Mouse (Mus musculus): ENCODE data around the gene Naa25. TPM values are rescaled to one million over a fixed set of nuclear protein-coding genes. Genes with fewer than 3 reads are reported as not detected.

Naa25 gene
- total RNA-seq, 2 experiments from 2014 or later = 21.6 TPM

GRCm38 (mm10) chr5:121453743-121454502, 56.2 kb downstream of the Naa25 start:
- no peak for DNase-seq

GRCm38 (mm10) chr5:121454503-121454782, 56.7 kb downstream of the Naa25 start:
- peak; percentile 27 for DNase-seq

- no peak for DNase-seq
Observed at GRCm38 (mm10) chr5:121455510-121456265, 58.0 kb downstream of the Naa25 start.

DNA sequence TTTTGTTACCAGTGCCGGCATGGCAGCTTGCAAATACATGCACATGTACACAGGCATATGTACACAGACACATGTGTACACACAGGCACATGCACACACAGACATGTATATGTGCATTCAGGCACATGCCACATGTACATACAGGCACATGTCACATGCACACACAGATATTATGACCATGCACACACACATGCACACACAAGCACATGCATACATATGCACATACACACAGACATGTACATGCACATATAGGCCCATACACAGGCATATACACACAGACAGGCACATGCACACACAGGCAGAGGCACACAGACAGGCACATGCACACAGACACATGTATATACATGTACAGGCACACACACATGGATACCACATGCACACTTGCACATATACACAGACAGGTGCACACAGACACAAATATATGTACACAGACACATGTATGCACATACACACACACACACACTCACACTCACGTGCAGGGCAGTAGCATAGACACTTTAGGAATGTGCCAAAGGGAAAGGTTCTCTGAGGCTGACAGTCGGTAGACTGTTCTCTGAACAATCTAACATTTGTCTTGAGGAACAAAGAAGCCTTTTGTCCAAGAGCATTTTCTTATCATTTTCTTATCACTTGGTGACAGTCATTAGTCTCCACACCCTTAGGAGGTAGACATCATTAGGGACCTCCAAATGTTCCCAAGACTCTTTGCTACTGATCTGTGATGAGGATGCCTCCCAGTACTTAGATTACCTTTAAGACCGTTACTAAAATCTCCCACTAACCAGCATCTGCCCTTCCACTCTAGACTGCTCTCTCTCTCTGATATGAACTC, 63.8 kb downstream of the Naa25 start:
- no peak for DNase-seq

DNA sequence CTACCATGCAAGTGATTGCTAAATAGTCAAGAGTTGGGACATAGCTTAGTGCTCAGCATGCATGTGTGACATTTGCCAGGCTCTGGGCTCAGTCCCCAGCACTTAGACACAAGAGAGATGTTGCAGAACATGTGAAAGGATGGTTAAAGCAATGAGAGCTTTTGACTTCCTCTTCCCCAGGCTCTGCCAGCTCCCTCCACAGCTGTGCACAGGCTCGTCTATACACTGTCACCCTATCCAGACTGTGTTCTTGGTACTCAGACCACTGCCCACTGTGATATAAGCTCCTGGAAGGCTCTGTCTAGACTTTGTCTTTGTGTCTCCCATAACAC, 64.4 kb downstream of the Naa25 start:
- DNase-seq = no peak

- no peak for DNase-seq
Observed at GRCm38 (mm10) chr5:121462967-121463366, 65.2 kb downstream of the Naa25 start.

DNA sequence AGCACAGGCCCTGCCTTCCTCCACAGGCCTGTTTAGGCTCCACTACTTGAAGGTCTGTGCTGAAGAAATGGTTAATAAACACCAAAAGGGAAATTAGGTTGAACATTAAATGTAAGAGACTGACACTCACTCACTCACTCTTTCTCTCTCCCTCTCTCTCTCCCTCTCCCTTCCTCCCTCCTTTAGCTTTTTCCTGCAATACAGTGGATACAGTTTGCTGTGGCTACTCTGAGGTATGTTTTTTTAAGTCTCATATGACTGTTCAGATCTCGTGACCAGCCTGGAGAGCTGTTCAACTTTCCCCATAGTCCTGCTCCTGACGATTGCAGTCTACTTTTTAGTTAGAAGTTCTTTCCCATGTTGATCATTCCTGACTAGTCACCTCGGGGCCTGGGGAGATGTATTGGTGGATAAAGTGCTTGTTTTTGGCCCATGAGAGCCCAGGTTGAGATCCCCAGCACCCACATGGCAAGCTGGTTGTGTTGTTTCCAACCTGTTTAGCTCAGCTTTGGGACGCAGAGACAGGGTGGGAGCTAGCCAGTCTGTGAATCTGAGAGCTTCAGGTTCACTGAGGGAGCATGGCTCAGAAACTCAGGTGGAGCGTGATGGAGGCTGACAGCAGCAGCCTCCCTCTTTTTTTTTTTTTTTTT, 66.0 kb downstream of the Naa25 start:
- no peak for DNase-seq

- DNase-seq = no peak
Observed at GRCm38 (mm10) chr5:121469566-121469965, 71.8 kb downstream of the Naa25 start.

DNA sequence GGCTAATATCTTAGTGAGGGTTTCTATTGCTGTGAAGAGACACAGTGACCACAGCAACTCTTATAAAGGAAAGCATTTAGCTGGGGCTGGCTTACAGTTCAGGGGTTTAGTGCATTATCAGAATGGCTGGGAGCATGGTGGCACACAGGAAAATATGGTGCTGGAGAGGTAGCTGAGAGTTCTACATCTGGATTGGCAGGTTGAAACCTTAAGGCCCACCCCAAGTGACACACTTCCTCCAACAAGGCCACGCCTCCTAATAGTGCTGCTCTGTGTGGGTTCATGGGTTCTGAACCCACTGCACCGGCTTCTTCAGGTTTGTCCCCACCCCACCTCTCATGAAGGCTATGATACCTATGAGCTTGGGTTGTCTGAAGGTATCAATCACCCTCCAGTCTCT, 74.7 kb downstream of the Naa25 start:
- no peak for DNase-seq

DNA sequence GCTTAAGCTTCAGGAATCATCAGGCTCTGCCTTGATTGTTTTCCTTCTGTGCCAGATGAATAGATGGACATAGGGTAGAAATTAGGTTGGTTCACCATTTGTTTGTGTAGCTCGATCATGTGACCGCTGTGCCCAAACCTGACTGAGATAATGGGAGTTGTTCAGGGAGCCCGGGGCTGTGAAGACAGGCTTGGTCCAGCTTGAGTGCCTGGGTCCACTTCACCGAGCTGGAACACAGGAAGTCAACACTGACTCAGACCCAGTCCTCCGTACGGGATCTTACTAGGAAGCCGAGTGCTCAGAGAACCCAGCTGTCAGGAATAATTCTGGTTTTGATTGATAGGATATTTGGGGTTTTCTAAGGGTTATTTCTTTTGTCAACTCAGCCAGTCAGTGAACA, 76.9 kb downstream of the Naa25 start:
- no peak for DNase-seq

- DNase-seq = no peak
Observed at GRCm38 (mm10) chr5:121476040-121476439, 78.3 kb downstream of the Naa25 start.

GRCm38 (mm10) chr5:121477680-121478079, 79.9 kb downstream of the Naa25 start:
- DNase-seq = peak; percentile 46

DNA sequence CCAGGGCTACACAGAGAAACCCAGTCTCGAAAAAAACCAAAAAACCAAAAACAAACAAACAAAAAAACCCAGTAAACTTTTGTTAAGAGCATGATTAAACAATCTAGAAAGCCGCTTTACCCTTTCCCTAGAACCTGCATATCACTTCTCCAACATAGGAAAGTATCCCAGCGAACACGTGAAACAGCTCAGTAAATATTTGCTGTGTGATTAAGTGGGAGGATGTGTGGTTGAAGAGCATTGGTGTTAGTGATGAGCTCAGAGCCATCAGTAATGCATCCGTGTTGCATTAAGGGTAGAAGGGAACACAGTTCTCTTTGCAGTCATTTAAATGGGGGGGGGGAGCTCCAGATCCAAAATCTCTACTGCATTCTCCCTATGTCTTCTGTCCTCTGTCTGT, 87.1 kb downstream of the Naa25 start:
- DNase-seq = no peak

GRCm38 (mm10) chr5:121493305-121493704, 95.6 kb downstream of the Naa25 start:
- DNase-seq = no peak

Other genes with a start within 250 kb of the Naa25 start
- gene Ptpn11, start 206.5 kb upstream of the Naa25 start, total RNA-seq (2021) = 100 to 1,000 TPM in 1 of 2 experiments, 10 to 100 TPM in 1; 99.0 to 107 TPM
- gene Rpl6, start 193.5 kb upstream of the Naa25 start, total RNA-seq (2021) = 100 to 1,000 TPM; 820 to 822 TPM
- 10 to 100 TPM; 22.7 to 25.8 TPM for gene Hectd4, start 177.7 kb upstream of the Naa25 start, total RNA-seq (2021)
- gene Trafd1, start 12.3 kb upstream of the Naa25 start, total RNA-seq (2021) = 10 to 100 TPM; 55.0 to 66.2 TPM
- gene Tmem116, start 54.0 kb downstream of the Naa25 start, total RNA-seq (2021) = 1 to 10 TPM; 5.5 to 5.6 TPM
- 100 to 1,000 TPM; 110 TPM for gene Erp29, start 54.6 kb downstream of the Naa25 start, total RNA-seq (2021)
- not detected for gene Adam1b, start 105.5 kb downstream of the Naa25 start, total RNA-seq (2021)
- gene Adam1a, start 147.5 kb downstream of the Naa25 start, total RNA-seq (2021) = 1 to 10 TPM; 3.1 to 3.8 TPM
- not detected for gene Gm42878, start 147.5 kb downstream of the Naa25 start, total RNA-seq (2021)
- 10 to 100 TPM; 55.7 to 61.0 TPM for gene Mapkapk5, start 148.0 kb downstream of the Naa25 start, total RNA-seq (2021)
- 100 to 1,000 TPM in 1 of 2 experiments, 10 to 100 TPM in 1; 95.1 to 103 TPM for gene Aldh2, start 195.9 kb downstream of the Naa25 start, total RNA-seq (2021)
- 10 to 100 TPM; 21.0 to 21.2 TPM for gene Acad12, start 221.0 kb downstream of the Naa25 start, total RNA-seq (2021)

Data from heart, postnatal 4 days (tissue).